Mouse (Mus musculus): ENCODE results near the gene Cmtm2b. TPM values are rescaled to one million over a fixed set of nuclear protein-coding genes. Genes with fewer than 3 reads are reported as not detected.

Cmtm2b gene
- polyA plus RNA-seq, 1 experiment from 2014 or later = not detected

GRCm38 (mm10) chr8:104340233-104341105 lies 18.4 kb downstream of the Cmtm2b start:
- WGBS = under 1% methylated on average over 45 of the region's 54 CpGs
- peak; percentile 79 for ATAC-seq (replicated peaks; ENCODE audit: extremely low read depth, insufficient read depth, low FRiP score)
- Histone ChIP-seq H3K36me3 (ENCODE audit: control insufficient read depth, insufficient read depth) (peaks cover 4% of the 10 kb centered on the region), H3K4me3 (ENCODE audit: low read length) (peak overlapping the region; percentile 76), H3K27ac (ENCODE audit: low read length) (peak overlapping the region; percentile 90), H3K4me1 (ENCODE audit: control insufficient read depth, insufficient read depth, low read length) (peaks cover 18% of the 10 kb centered on the region), H3K4me2 (ENCODE audit: low read depth, low read length) (peak overlapping the region; percentile 91), H3K9ac (ENCODE audit: low read length) (peak overlapping the region; percentile 96), H3K9me3 (replicated peaks; ENCODE audit: control insufficient read depth, low read length) (no peaks in the 10 kb centered on the region), H3K27me3 (ENCODE audit: control insufficient read depth, insufficient read depth, low read length) (no peaks in the 10 kb centered on the region)

GRCm38 (mm10) chr8:104341106-104341561 lies 19.1 kb downstream of the Cmtm2b start:
- peak overlapping the region; percentile 91 for H3K4me2 ChIP-seq (ENCODE audit: low read depth, low read length)
- no peaks in the 10 kb centered on the region for H3K27me3 ChIP-seq (ENCODE audit: control insufficient read depth, insufficient read depth, low read length)
- peak overlapping the region; percentile 90 for H3K27ac ChIP-seq (ENCODE audit: low read length)
- H3K36me3 ChIP-seq (ENCODE audit: control insufficient read depth, insufficient read depth) = peaks cover 6% of the 10 kb centered on the region
- WGBS = 1% methylated on average over 24 of the region's 24 CpGs
- peak overlapping the region; percentile 76 for H3K4me3 ChIP-seq (ENCODE audit: low read length)
- H3K9ac ChIP-seq (ENCODE audit: low read length) = peak overlapping the region; percentile 96
- peaks cover 18% of the 10 kb centered on the region for H3K4me1 ChIP-seq (ENCODE audit: control insufficient read depth, insufficient read depth, low read length)
- no peaks in the 10 kb centered on the region for H3K9me3 ChIP-seq (replicated peaks; ENCODE audit: control insufficient read depth, low read length)
- ATAC-seq (replicated peaks; ENCODE audit: extremely low read depth, insufficient read depth, low FRiP score) = peak; percentile 79

GRCm38 (mm10) chr8:104341678-104342077 lies 19.6 kb downstream of the Cmtm2b start:
- H3K4me1 ChIP-seq (ENCODE audit: control insufficient read depth, insufficient read depth, low read length) = peaks cover 23% of the 10 kb centered on the region
- H3K4me2 ChIP-seq (ENCODE audit: low read depth, low read length) = peak overlapping the region; percentile 91
- no peaks in the 10 kb centered on the region for H3K9me3 ChIP-seq (replicated peaks; ENCODE audit: control insufficient read depth, low read length)
- peaks cover 6% of the 10 kb centered on the region for H3K36me3 ChIP-seq (ENCODE audit: control insufficient read depth, insufficient read depth)
- H3K27me3 ChIP-seq (ENCODE audit: control insufficient read depth, insufficient read depth, low read length) = no peaks in the 10 kb centered on the region
- no peak for ATAC-seq (replicated peaks; ENCODE audit: extremely low read depth, insufficient read depth, low FRiP score)
- peak overlapping the region; percentile 90 for H3K27ac ChIP-seq (ENCODE audit: low read length)
- 52% methylated on average over 6 of the region's 6 CpGs for WGBS
- peak overlapping the region; percentile 76 for H3K4me3 ChIP-seq (ENCODE audit: low read length)
- H3K9ac ChIP-seq (ENCODE audit: low read length) = peak overlapping the region; percentile 96; the same call in 1 of the 2 replicates

- no peaks in the 10 kb centered on the region for H3K27me3 ChIP-seq (ENCODE audit: control insufficient read depth, insufficient read depth, low read length)
- H3K36me3 ChIP-seq (ENCODE audit: control insufficient read depth, insufficient read depth) = peaks cover 8% of the 10 kb centered on the region
- 55% methylated on average over 5 of the region's 5 CpGs for WGBS
- ATAC-seq (replicated peaks; ENCODE audit: extremely low read depth, insufficient read depth, low FRiP score) = no peak
- no peak overlapping the region for H3K4me3 ChIP-seq (ENCODE audit: low read length)
- no peak overlapping the region for H3K9ac ChIP-seq (ENCODE audit: low read length)
- H3K4me1 ChIP-seq (ENCODE audit: control insufficient read depth, insufficient read depth, low read length) = peaks cover 26% of the 10 kb centered on the region
- no peak overlapping the region for H3K4me2 ChIP-seq (ENCODE audit: low read depth, low read length)
- H3K9me3 ChIP-seq (replicated peaks; ENCODE audit: control insufficient read depth, low read length) = no peaks in the 10 kb centered on the region
- no peak overlapping the region for H3K27ac ChIP-seq (ENCODE audit: low read length)
Measured at GRCm38 (mm10) chr8:104342426-104342825, 20.4 kb downstream of the Cmtm2b start.

GRCm38 (mm10) chr8:104343957-104344356 lies 21.9 kb downstream of the Cmtm2b start:
- Histone ChIP-seq H3K27me3 (ENCODE audit: control insufficient read depth, insufficient read depth, low read length) (no peaks in the 10 kb centered on the region), H3K9ac (ENCODE audit: low read length) (no peak overlapping the region), H3K4me1 (ENCODE audit: control insufficient read depth, insufficient read depth, low read length) (peaks cover 29% of the 10 kb centered on the region), H3K27ac (ENCODE audit: low read length) (no peak overlapping the region), H3K4me2 (ENCODE audit: low read depth, low read length) (no peak overlapping the region), H3K9me3 (replicated peaks; ENCODE audit: control insufficient read depth, low read length) (no peaks in the 10 kb centered on the region), H3K36me3 (ENCODE audit: control insufficient read depth, insufficient read depth) (peaks cover 11% of the 10 kb centered on the region), H3K4me3 (ENCODE audit: low read length) (no peak overlapping the region)
- ATAC-seq (replicated peaks; ENCODE audit: extremely low read depth, insufficient read depth, low FRiP score) = no peak; the same call in 1 of the 2 replicates
- WGBS = 18% methylated on average over 7 of the region's 7 CpGs

GRCm38 (mm10) chr8:104344622-104345021 lies 22.6 kb downstream of the Cmtm2b start:
- no peaks in the 10 kb centered on the region for H3K9me3 ChIP-seq (replicated peaks; ENCODE audit: control insufficient read depth, low read length)
- WGBS = 88% methylated on average over 5 of the region's 5 CpGs
- H3K36me3 ChIP-seq (ENCODE audit: control insufficient read depth, insufficient read depth) = peaks cover 11% of the 10 kb centered on the region
- no peak overlapping the region for H3K4me3 ChIP-seq (ENCODE audit: low read length)
- H3K4me1 ChIP-seq (ENCODE audit: control insufficient read depth, insufficient read depth, low read length) = peaks cover 27% of the 10 kb centered on the region
- H3K27ac ChIP-seq (ENCODE audit: low read length) = no peak overlapping the region
- no peaks in the 10 kb centered on the region for H3K27me3 ChIP-seq (ENCODE audit: control insufficient read depth, insufficient read depth, low read length)
- no peak overlapping the region for H3K9ac ChIP-seq (ENCODE audit: low read length)
- no peak overlapping the region for H3K4me2 ChIP-seq (ENCODE audit: low read depth, low read length)
- no peak for ATAC-seq (replicated peaks; ENCODE audit: extremely low read depth, insufficient read depth, low FRiP score)

- no peak overlapping the region for H3K9ac ChIP-seq (ENCODE audit: low read length)
- H3K4me3 ChIP-seq (ENCODE audit: low read length) = no peak overlapping the region
- peaks cover 11% of the 10 kb centered on the region for H3K36me3 ChIP-seq (ENCODE audit: control insufficient read depth, insufficient read depth)
- no peak overlapping the region for H3K4me2 ChIP-seq (ENCODE audit: low read depth, low read length)
- WGBS = 31% methylated on average over 12 of the region's 12 CpGs
- ATAC-seq (replicated peaks; ENCODE audit: extremely low read depth, insufficient read depth, low FRiP score) = no peak
- H3K27me3 ChIP-seq (ENCODE audit: control insufficient read depth, insufficient read depth, low read length) = no peaks in the 10 kb centered on the region
- H3K4me1 ChIP-seq (ENCODE audit: control insufficient read depth, insufficient read depth, low read length) = peaks cover 22% of the 10 kb centered on the region
- H3K27ac ChIP-seq (ENCODE audit: low read length) = peak overlapping the region; percentile 51; the same call in 1 of the 2 replicates
- no peaks in the 10 kb centered on the region for H3K9me3 ChIP-seq (replicated peaks; ENCODE audit: control insufficient read depth, low read length)
Measured at GRCm38 (mm10) chr8:104346706-104347105, 24.7 kb downstream of the Cmtm2b start.

- H3K4me3 ChIP-seq (ENCODE audit: low read length) = no peak overlapping the region
- no peaks in the 10 kb centered on the region for H3K9me3 ChIP-seq (replicated peaks; ENCODE audit: control insufficient read depth, low read length)
- no peaks in the 10 kb centered on the region for H3K27me3 ChIP-seq (ENCODE audit: control insufficient read depth, insufficient read depth, low read length)
- WGBS = 40% methylated on average over 5 of the region's 5 CpGs
- H3K36me3 ChIP-seq (ENCODE audit: control insufficient read depth, insufficient read depth) = peaks cover 14% of the 10 kb centered on the region
- ATAC-seq (replicated peaks; ENCODE audit: extremely low read depth, insufficient read depth, low FRiP score) = no peak; the same call in 1 of the 2 replicates
- peaks cover 14% of the 10 kb centered on the region for H3K4me1 ChIP-seq (ENCODE audit: control insufficient read depth, insufficient read depth, low read length)
- no peak overlapping the region for H3K4me2 ChIP-seq (ENCODE audit: low read depth, low read length)
- no peak overlapping the region for H3K27ac ChIP-seq (ENCODE audit: low read length)
- no peak overlapping the region for H3K9ac ChIP-seq (ENCODE audit: low read length)
Measured at GRCm38 (mm10) chr8:104348971-104349370, 26.9 kb downstream of the Cmtm2b start.

GRCm38 (mm10) chr8:104350047-104350446 lies 28.0 kb downstream of the Cmtm2b start:
- no peaks in the 10 kb centered on the region for H3K27me3 ChIP-seq (ENCODE audit: control insufficient read depth, insufficient read depth, low read length)
- 79% methylated on average over 13 of the region's 13 CpGs for WGBS
- H3K4me2 ChIP-seq (ENCODE audit: low read depth, low read length) = no peak overlapping the region
- ATAC-seq (replicated peaks; ENCODE audit: extremely low read depth, insufficient read depth, low FRiP score) = no peak
- H3K4me1 ChIP-seq (ENCODE audit: control insufficient read depth, insufficient read depth, low read length) = peaks cover 14% of the 10 kb centered on the region
- no peaks in the 10 kb centered on the region for H3K9me3 ChIP-seq (replicated peaks; ENCODE audit: control insufficient read depth, low read length)
- no peak overlapping the region for H3K9ac ChIP-seq (ENCODE audit: low read length)
- H3K27ac ChIP-seq (ENCODE audit: low read length) = no peak overlapping the region
- H3K4me3 ChIP-seq (ENCODE audit: low read length) = no peak overlapping the region
- H3K36me3 ChIP-seq (ENCODE audit: control insufficient read depth, insufficient read depth) = peaks cover 16% of the 10 kb centered on the region
